Mouse (Mus musculus) spleen, embryonic (tissue): ENCODE data around the gene Pnlip.

Experiments used
- CTCF ChIA-PET: fragments of 350-600 bp; sonication (Branson Sonifier 250); formaldehyde crosslinking; loops from one replicate; lab custom pipeline; 2022; lab: Charles Lee

Pnlip gene

DNA sequence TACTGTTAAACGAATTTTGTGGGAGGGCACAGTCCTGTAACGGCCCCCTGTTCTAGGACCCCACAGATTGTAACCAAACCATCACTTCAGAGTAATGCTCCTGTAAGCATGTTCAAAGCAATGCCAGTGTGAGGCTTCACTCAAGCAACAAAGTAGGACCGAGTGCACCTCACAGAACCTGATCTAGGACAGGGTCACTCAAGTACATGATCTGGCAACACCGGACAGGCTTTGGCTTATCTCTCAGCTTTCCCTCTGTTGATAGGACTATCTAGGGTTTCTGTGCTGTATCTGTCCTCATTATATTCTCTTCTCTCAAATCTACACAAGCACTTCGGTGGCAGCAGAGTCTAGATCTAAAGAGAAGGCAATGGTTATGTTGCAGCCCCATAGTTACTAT lies 74.3 kb downstream of the Pnlip start:
- CTCF ChIA-PET = no interaction called here

DNA sequence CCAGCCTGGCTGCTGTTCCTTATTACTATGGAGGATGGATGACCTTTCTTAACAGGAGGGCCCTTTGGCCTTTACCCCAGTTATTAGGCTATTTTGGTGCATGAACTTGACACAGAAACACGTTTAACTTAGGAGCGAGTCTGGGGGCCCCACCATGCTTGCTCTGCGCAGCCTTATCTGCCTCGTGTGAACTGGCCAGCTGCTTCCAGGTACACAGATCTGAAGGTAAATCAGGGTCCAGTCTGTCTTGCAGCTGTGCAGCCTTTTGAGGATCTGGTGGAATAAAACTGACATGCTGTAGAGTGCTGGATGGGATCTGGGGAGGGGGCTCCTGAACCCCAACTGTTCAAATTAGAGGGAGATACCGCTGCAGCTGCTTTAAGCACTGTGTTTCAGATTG lies 75.5 kb downstream of the Pnlip start:
- CTCF ChIA-PET = no interaction called here

DNA sequence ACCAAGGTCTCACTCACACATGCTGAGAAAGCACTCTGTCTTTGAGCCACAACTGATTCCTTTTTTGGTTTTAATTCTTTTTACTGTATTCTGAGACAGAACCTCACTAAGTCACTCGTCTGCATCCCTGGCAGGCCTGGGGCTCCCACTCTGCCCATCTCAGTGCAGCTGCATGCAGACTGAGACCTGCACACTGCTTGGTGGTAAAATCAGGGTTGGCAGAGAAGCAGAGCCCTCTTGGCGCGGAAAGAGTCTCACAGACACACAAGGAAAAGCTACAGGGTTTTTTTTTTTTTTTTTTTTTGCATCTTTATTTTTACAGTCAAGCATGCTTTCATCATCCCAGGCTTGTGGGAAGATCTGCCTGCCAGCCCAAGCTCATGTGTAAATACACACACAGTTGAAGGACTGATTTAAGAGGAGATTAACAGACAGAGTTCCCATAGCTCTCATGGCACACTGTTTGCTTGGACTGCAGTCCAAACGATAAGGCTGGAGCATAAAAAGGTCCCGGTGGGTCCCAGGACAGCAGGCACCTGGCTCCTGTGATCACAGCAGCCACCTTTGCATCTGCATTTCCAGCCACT lies 76.2 kb downstream of the Pnlip start, which contains the start of gene Pnliprp1:
Pnliprp1 (plus strand) TSS at position 443 of the 587 bp plus-strand sequence.
- CTCF ChIA-PET = no interaction called here
